Mouse (Mus musculus): ENCODE data around the gene Ndufa11.

DNA sequence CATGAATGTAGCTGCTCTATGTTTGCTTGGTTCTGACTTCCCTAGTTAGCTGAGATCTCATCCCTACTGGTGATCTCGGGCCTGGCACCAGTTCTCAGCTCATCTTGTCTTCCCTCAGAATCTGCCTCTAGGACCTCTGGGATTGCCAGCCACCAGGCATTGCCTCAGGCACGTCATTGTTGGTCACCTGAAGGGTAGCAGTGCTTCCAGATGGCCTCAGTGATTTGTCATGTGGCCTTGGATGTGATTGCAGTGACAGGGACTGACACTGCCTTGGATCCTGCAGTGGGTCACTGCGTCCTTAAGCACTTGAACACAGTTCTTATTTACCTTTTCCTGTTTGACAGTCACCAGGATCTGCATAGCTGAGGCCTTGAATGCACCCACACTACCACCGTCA lies 35.8 kb upstream of the Ndufa11 start:
- TF ChIP-seq POLR2A (IDR thresholded peaks at IDR 0.05; ENCODE audit: low read depth, low read length) (no peak), CTCF (IDR thresholded peaks at IDR 0.05; ENCODE audit: borderline replicate concordance, insufficient read depth, low read length) (no peak)

Data from embryonic fibroblast, embryonic 13.5 days (primary cell).